Mouse (Mus musculus) heart, embryonic 12.5 days (tissue): ENCODE measurements around the gene Lipe. TPM values are rescaled to one million over a fixed set of nuclear protein-coding genes. Genes with fewer than 3 reads are reported as not detected.
"Not testable (repeated sequence)": the region's sequence is repeated elsewhere in the genome, so short reads cannot be mapped to it uniquely, and the experiment has no call there.

Experiments
- ATAC-seq: fragments of 200-750 bp; cut with Nextera tagmentation; 2 replicates; pipeline ENCODE4 v1.8.0; 2017; ENCODE audit warnings: moderate TSS enrichment, moderate library complexity; ENCODE audit not compliant: insufficient number of reproducible peaks, low FRiP score
- H3K27ac ChIP-seq: fragments of 300-500 bp; sonication (generic); 2 replicates; pipeline ENCODE4 v1.5.1; 2016; ENCODE audit warnings: mild to moderate bottlenecking, moderate library complexity; ENCODE audit not compliant: poor library complexity, severe bottlenecking
- H3K27me3 ChIP-seq: fragments of 300-500 bp; sonication (generic); replicated peaks from 2 replicates; pipeline ENCODE4 v1.6.1; 2016; ENCODE audit warnings: mild to moderate bottlenecking, moderate library complexity
- H3K36me3 ChIP-seq: fragments of 300-500 bp; sonication (generic); 2 replicates; pipeline ENCODE4 v1.6.1; 2016; ENCODE audit warnings: mild to moderate bottlenecking, moderate library complexity
- H3K4me1 ChIP-seq: fragments of 300-500 bp; sonication (generic); replicated peaks from 2 replicates; pipeline ENCODE4 v1.6.1; 2016; ENCODE audit warnings: mild to moderate bottlenecking
- H3K4me2 ChIP-seq: fragments of 300-500 bp; sonication (generic); 2 replicates; pipeline ENCODE4 v1.6.1; 2016; ENCODE audit warnings: mild to moderate bottlenecking, moderate library complexity
- H3K4me3 ChIP-seq: fragments of 300-500 bp; sonication (generic); 2 replicates; pipeline ENCODE4 v1.5.1; 2016; ENCODE audit warnings: mild to moderate bottlenecking
- H3K9ac ChIP-seq: fragments of 300-500 bp; sonication (generic); 2 replicates; pipeline ENCODE4 v1.6.1; 2016; ENCODE audit warnings: mild to moderate bottlenecking, moderate library complexity
- H3K9me3 ChIP-seq: fragments of 300-500 bp; sonication (generic); replicated peaks from 2 replicates; pipeline ENCODE4 v1.6.1; 2016; ENCODE audit warnings: mild to moderate bottlenecking, moderate library complexity
- WGBS: fragments of 180-500 bp; shearing (Covaris S2); methylation state at CpG from one replicate; pipeline ENCODE4 v1.1.7; 2016; 5-methylcytosine and 5-hydroxymethylcytosine counted together
- polyA plus RNA-seq: library from polyadenylated mRNA; unstranded; fragments of >200 nt; fragmentation: Nextera tagmentation; extraction: Ambion mirVana; gene quantifications from 2 replicates; pipeline ENCODE4 v1.2.1, GENCODE M21; 2016

Lipe gene
- polyA plus RNA-seq, 1 experiment from 2014 or later: 4.1 TPM

- H3K4me3 ChIP-seq: no peak overlapping the region
- no peaks in the 10 kb centered on the region for H3K27me3 ChIP-seq
- no peak overlapping the region for H3K27ac ChIP-seq
- 72% methylated on average over 3 of the region's 3 CpGs for WGBS
- H3K9me3 ChIP-seq: no peaks in the 10 kb centered on the region
- H3K4me1 ChIP-seq: 0 out of 2 replicates have a peak, but pooled peaks cover 4% of the 10 kb centered on the region
- ATAC-seq: no peak
- no peaks in the 10 kb centered on the region for H3K36me3 ChIP-seq
- H3K4me2 ChIP-seq: no peak overlapping the region
- H3K9ac ChIP-seq: no peak overlapping the region
Observed at GRCm38 (mm10) chr7:25411861-25412260, 13.4 kb upstream of the Lipe start.

GRCm38 (mm10) chr7:25410969-25411615, 12.6 kb upstream of the Lipe start:
- Histone ChIP-seq H3K4me1 (0 out of 2 replicates have a peak, but pooled peaks cover 4% of the 10 kb centered on the region), H3K36me3 (no peaks in the 10 kb centered on the region), H3K27me3 (no peaks in the 10 kb centered on the region), H3K4me3 (no peak overlapping the region), H3K9me3 (no peaks in the 10 kb centered on the region), H3K4me2 (no peak overlapping the region), H3K27ac (no peak overlapping the region), H3K9ac (no peak overlapping the region)
- no peak for ATAC-seq
- WGBS: 76% methylated on average over 1 of the region's 1 CpGs

DNA sequence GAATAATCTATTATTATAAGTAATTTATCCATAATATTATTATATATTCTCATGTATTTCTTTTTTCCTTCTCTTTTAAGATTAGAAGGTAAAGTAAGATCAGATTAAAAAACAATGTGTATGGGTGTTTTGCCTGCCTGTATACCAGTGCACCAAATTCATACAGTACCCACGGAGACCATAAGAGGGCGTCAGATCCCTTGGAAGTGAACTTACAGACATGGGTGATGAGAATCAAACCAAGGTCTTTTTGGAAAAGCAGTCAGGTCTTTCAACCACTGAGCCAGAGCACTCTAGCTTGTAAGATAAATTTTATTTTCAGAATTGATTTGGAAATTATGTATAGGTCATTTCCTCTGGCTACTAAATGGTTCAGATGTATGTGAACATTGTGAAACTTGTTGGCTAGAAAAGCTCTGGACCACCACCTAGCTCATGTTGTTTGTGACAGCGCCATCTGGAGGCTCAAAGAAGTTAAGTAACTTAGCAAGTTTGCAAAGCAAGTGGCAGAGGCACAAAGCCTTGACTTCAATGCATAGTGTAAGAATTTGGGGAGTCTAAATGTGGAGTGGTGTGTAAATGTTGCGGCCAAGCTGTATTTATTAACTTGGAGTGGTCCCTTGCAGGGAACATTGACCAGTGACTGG, 10.7 kb upstream of the Lipe start:
- Histone ChIP-seq H3K9me3 (no peaks in the 10 kb centered on the region), H3K4me2 (no peak overlapping the region), H3K27ac (no peak overlapping the region), H3K36me3 (no peaks in the 10 kb centered on the region), H3K4me3 (no peak overlapping the region), H3K9ac (no peak overlapping the region), H3K27me3 (no peaks in the 10 kb centered on the region), H3K4me1 (0 out of 2 replicates have a peak, but pooled peaks cover 4% of the 10 kb centered on the region)
- WGBS: 42% methylated on average over 4 of the region's 4 CpGs
- no peak for ATAC-seq

- Histone ChIP-seq H3K27me3 (no peaks in the 10 kb centered on the region), H3K4me3 (no peak overlapping the region), H3K4me1 (peaks cover 6% of the 10 kb centered on the region; the same call in 1 of the 2 replicates), H3K9me3 (no peaks in the 10 kb centered on the region), H3K27ac (no peak overlapping the region), H3K9ac (no peak overlapping the region), H3K4me2 (no peak overlapping the region), H3K36me3 (no peaks in the 10 kb centered on the region)
- WGBS: 77% methylated on average over 7 of the region's 7 CpGs
- no peak for ATAC-seq
Observed at GRCm38 (mm10) chr7:25406468-25406867, 8.0 kb upstream of the Lipe start.

DNA sequence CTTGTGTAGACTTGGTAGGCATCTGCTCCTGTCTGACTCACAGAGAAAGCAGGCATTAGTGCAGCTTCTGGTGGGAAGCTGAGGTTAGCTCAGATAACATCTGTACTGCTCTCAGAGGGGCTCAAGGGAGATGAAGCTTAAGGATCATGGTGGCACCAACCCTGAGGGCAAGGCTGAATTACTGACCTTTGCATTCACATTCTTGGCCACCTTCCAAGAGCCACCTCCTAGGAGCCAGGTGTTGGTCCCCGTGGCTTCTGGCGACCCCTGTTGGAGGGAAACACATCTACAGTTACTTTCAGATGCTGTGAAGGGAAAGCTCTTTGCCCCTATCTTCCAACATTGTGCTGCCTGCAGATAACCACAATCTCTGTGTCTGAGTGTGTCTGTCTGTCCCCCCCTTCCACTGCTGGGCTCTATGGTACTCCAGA, 4.2 kb upstream of the Lipe start:
- WGBS: 5% methylated on average over 2 of the region's 2 CpGs
- no peak overlapping the region for H3K9ac ChIP-seq

GRCm38 (mm10) chr7:25401986-25402385, 3.5 kb upstream of the Lipe start:
- ATAC-seq: no peak
- no peaks in the 10 kb centered on the region for H3K9me3 ChIP-seq
- WGBS: 46% methylated on average over 5 of the region's 5 CpGs
- H3K9ac ChIP-seq: no peak overlapping the region
- H3K4me1 ChIP-seq: peaks cover 6% of the 10 kb centered on the region; the same call in 1 of the 2 replicates
- no peaks in the 10 kb centered on the region for H3K27me3 ChIP-seq
- no peaks in the 10 kb centered on the region for H3K36me3 ChIP-seq
- no peak overlapping the region for H3K4me3 ChIP-seq
- no peak overlapping the region for H3K27ac ChIP-seq
- H3K4me2 ChIP-seq: no peak overlapping the region

More for the DNA sequence above, 4.2 kb upstream of the Lipe start:
- Histone ChIP-seq H3K9me3 (no peaks in the 10 kb centered on the region), H3K4me3 (no peak overlapping the region), H3K27me3 (no peaks in the 10 kb centered on the region), H3K4me1 (peaks cover 6% of the 10 kb centered on the region; the same call in 1 of the 2 replicates), H3K4me2 (no peak overlapping the region), H3K36me3 (no peaks in the 10 kb centered on the region), H3K27ac (no peak overlapping the region)
- ATAC-seq: peak; percentile 29; the same call in 1 of the 2 replicates

GRCm38 (mm10) chr7:25401551-25401950, 3.0 kb upstream of the Lipe start:
- no peak overlapping the region for H3K27ac ChIP-seq
- no peak overlapping the region for H3K9ac ChIP-seq
- 63% methylated on average over 2 of the region's 2 CpGs for WGBS
- no peaks in the 10 kb centered on the region for H3K9me3 ChIP-seq
- H3K4me3 ChIP-seq: no peak overlapping the region
- no peaks in the 10 kb centered on the region for H3K36me3 ChIP-seq
- H3K4me2 ChIP-seq: no peak overlapping the region
- H3K27me3 ChIP-seq: no peaks in the 10 kb centered on the region
- H3K4me1 ChIP-seq: peaks cover 6% of the 10 kb centered on the region; the same call in 1 of the 2 replicates
- ATAC-seq: no peak

- H3K9ac ChIP-seq, H3K27ac ChIP-seq, H3K4me2 ChIP-seq, H3K4me3 ChIP-seq, H3K36me3 ChIP-seq, ATAC-seq, H3K27me3 ChIP-seq, H3K9me3 ChIP-seq: not testable (repeated sequence)
- H3K4me1 ChIP-seq: peaks cover 19% of the 10 kb centered on the region
Observed at GRCm38 (mm10) chr7:25399028-25399427, 518 bp upstream of the Lipe start.

DNA sequence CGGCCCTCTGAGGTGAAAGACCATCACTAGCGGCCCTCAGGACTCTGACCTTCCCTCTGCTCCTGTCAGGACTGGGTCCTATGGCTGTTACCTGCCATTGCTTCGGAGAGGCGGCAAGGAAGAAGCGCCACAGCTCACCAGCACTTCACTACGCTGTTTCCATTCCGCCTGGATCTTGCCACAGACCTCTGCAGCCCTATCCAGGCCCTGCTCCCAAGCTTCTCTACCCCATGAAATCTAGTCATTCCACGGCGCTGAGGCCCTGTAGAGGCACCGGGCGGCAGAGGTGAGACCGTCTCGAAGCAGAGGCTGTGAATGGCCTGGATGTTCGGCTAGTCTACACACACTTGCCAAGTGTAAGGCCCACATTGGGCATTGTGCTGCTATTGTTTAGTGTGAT, 1.9 kb downstream of the Lipe start:
- Histone ChIP-seq H3K4me2 (peak overlapping the region; percentile 84; the same call in 1 of the 2 replicates), H3K9me3 (no peaks in the 10 kb centered on the region), H3K4me3 (no peak overlapping the region), H3K9ac (no peak overlapping the region), H3K27me3 (no peaks in the 10 kb centered on the region), H3K36me3 (no peaks in the 10 kb centered on the region), H3K4me1 (peaks cover 16% of the 10 kb centered on the region), H3K27ac (0 out of 2 replicates have a peak overlapping the region, but pooled peaks have one; percentile 1)
- ATAC-seq: no peak
- WGBS: 89% methylated on average over 14 of the region's 14 CpGs

DNA sequence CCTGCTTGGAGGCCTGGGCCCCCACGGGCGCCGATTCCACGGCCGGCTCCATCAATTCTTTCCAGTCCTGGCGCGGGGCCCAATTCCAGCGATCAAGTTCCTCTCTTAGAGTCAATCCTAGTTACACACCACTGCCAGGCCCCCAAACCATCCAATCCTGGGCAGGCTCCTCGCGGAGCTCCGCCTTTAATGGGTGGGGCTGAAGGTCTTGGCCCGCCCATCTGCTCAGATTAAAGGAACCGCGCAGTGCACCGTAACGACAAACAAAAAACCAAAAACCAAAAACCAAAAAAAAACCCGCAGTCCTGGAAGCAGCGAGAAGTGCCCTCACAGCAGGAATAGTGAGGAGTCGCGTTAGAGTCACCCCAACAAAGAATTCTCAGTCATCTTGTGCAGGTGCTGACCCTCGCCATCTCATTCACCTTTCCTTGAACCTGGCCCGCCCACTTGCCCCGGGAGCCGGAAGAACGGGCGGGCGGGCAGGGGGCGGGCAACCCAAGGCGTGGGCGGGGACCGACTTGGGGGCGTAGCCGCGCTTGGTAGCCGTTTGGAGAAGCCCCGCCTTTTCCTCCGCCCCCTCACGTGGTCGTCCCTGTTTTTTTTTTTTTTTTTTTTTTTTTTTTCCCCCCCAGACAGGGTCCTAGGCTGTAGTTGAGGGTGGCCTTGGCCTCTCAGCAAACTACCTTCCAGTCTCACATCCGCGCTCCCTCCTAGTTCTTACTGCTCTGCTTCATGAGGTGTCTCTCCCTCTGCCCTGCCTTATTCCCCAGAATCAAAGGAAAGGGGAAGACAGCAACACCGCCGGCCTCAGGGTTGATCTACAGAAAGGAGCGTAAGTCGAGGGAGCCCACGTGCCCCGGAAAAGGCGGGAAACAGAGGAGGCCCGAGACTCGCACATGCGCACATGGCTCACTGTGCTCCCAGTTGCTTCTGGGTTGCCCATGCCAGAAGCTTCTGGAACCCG, 2.7 kb downstream of the Lipe start:
- H3K36me3 ChIP-seq: no peaks in the 10 kb centered on the region
- H3K4me2 ChIP-seq: peak overlapping the region; percentile 84
- peak; percentile 97 for ATAC-seq
- H3K27ac ChIP-seq: 0 out of 2 replicates have a peak overlapping the region, but pooled peaks have one; percentile 1
- 6% methylated on average over 51 of the region's 52 CpGs for WGBS
- peak overlapping the region; percentile 63 for H3K4me3 ChIP-seq
- no peaks in the 10 kb centered on the region for H3K27me3 ChIP-seq
- no peaks in the 10 kb centered on the region for H3K9me3 ChIP-seq
- peak overlapping the region; percentile 78 for H3K9ac ChIP-seq
- H3K4me1 ChIP-seq: peaks cover 17% of the 10 kb centered on the region

DNA sequence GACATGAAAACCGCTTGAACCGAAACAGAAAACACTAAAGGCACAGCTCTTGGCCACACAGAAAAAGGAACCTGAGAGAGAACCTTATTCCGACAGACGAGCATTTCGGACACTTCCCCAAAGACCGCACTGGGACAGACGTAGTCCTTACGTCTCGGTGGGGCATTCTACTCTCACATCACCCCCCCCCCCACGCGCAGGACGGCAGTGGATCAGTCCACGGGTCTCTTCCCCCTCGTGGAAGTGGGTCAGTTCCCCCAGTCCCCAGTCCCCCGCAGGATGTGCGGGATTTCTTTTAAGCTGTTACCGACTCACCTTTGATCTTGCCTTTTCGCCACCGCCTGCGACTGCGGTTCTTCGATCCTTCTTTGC, 3.3 kb downstream of the Lipe start:
- H3K4me2 ChIP-seq: peak overlapping the region; percentile 84
- ATAC-seq: 0 out of 2 replicates have a peak, but pooled peaks have one; percentile 1
- no peaks in the 10 kb centered on the region for H3K36me3 ChIP-seq
- H3K4me3 ChIP-seq: peak overlapping the region; percentile 63
- WGBS: 2% methylated on average over 22 of the region's 22 CpGs
- peak overlapping the region; percentile 78 for H3K9ac ChIP-seq
- H3K27ac ChIP-seq: no peak overlapping the region
- peaks cover 24% of the 10 kb centered on the region for H3K4me1 ChIP-seq
- H3K27me3 ChIP-seq: no peaks in the 10 kb centered on the region
- no peaks in the 10 kb centered on the region for H3K9me3 ChIP-seq
